Mouse (Mus musculus) monocyte, adult 2 months (primary cell): ENCODE measurements around the gene Eid2.
A peak's percentile ranks its signal among the peaks of the same experiment; 100 is the strongest.
"Not testable (repeated sequence)": the region's sequence is repeated elsewhere in the genome, so short reads cannot be mapped to it uniquely, and the experiment has no call there.

Source experiments
- DNase-seq, 2 experiments: peaks; one replicate each; pipeline ENCODE4 v3.0.0; 2022; ENCODE audit warnings: low spot score in 2 of 2, low read depth in 1 of 2

The Eid2 gene

GRCm38 (mm10) chr7:28267129-28268041 is at the start of gene Eid2:
TSS of gene Eid2 (plus strand) at chr7:28267881.
- no peak for DNase-seq

- not testable (repeated sequence) for DNase-seq
Observed at GRCm38 (mm10) chr7:28218951-28219740, 48.5 kb upstream of the Eid2 start.

GRCm38 (mm10) chr7:28226836-28227235 is 40.8 kb upstream of the Eid2 start:
- not testable (repeated sequence) for DNase-seq

GRCm38 (mm10) chr7:28227421-28227820 is 40.3 kb upstream of the Eid2 start:
- DNase-seq: not testable (repeated sequence)

GRCm38 (mm10) chr7:28243943-28244342 is 23.7 kb upstream of the Eid2 start:
- DNase-seq: not testable (repeated sequence)

GRCm38 (mm10) chr7:28248957-28249356 is 18.7 kb upstream of the Eid2 start:
- no peak for DNase-seq

GRCm38 (mm10) chr7:28251976-28252375 is 15.7 kb upstream of the Eid2 start:
- no peak for DNase-seq

GRCm38 (mm10) chr7:28254591-28254990 is 13.1 kb upstream of the Eid2 start:
- DNase-seq: no peak

- no peak for DNase-seq
Observed at GRCm38 (mm10) chr7:28255476-28255875, 12.2 kb upstream of the Eid2 start.

GRCm38 (mm10) chr7:28262861-28263260 is 4.8 kb upstream of the Eid2 start:
- DNase-seq: no peak

- DNase-seq: no peak
Observed at GRCm38 (mm10) chr7:28263786-28264185, 3.9 kb upstream of the Eid2 start.

GRCm38 (mm10) chr7:28265391-28265790 is 2.3 kb upstream of the Eid2 start:
- DNase-seq: no peak

GRCm38 (mm10) chr7:28268042-28268531 is 406 bp downstream of the Eid2 start:
- DNase-seq: no peak

- no peak for DNase-seq
Observed at GRCm38 (mm10) chr7:28268576-28268975, 895 bp downstream of the Eid2 start.

- DNase-seq: no peak
Observed at GRCm38 (mm10) chr7:28269355-28269754, 1.7 kb downstream of the Eid2 start.

- no peak for DNase-seq
Observed at GRCm38 (mm10) chr7:28271761-28272160, 4.1 kb downstream of the Eid2 start.

- no peak for DNase-seq
Observed at GRCm38 (mm10) chr7:28277237-28277614, 9.5 kb downstream of the Eid2 start.

- DNase-seq: peak; percentile 82 to 90
Observed at GRCm38 (mm10) chr7:28277615-28278278, 10.1 kb downstream of the Eid2 start, which contains the start of gene Eid2b. TSS of gene Eid2b (plus strand) at chr7:28277739.

- no peak for DNase-seq
Observed at GRCm38 (mm10) chr7:28278279-28278652, 10.6 kb downstream of the Eid2 start.

GRCm38 (mm10) chr7:28280630-28281029 is 12.9 kb downstream of the Eid2 start:
- no peak for DNase-seq

GRCm38 (mm10) chr7:28290165-28290564 is 22.5 kb downstream of the Eid2 start:
- no peak for DNase-seq
